Mouse (Mus musculus) stomach, embryonic 15.5 days (tissue): ENCODE measurements around the gene Zbtb11. TPM values are rescaled to one million over a fixed set of nuclear protein-coding genes. Genes with fewer than 3 reads are reported as not detected.
A peak's percentile ranks its signal among the peaks of the same experiment; 100 is the strongest.

ENCODE experiments used
- ATAC-seq: fragments of 200-750 bp; cut with Nextera tagmentation; 2 replicates; pipeline ENCODE4 v1.8.0; 2017; ENCODE audit warnings: low read depth, moderate number of reproducible peaks, moderate TSS enrichment; ENCODE audit not compliant: insufficient read depth, low FRiP score
- H3K27ac ChIP-seq: fragments of 300-500 bp; sonication (generic); 2 replicates; pipeline ENCODE4 v1.5.1; 2015; ENCODE audit warnings: mild to moderate bottlenecking, inconsistent platforms
- H3K27me3 ChIP-seq: fragments of 300-500 bp; sonication (generic); replicated peaks from 2 replicates; pipeline ENCODE4 v1.6.1; 2015; ENCODE audit warnings: inconsistent platforms
- H3K36me3 ChIP-seq: fragments of 300-500 bp; sonication (generic); 2 replicates; pipeline ENCODE4 v1.6.1; 2015; ENCODE audit warnings: inconsistent platforms
- H3K4me1 ChIP-seq: fragments of 300-500 bp; sonication (generic); 2 replicates; pipeline ENCODE4 v1.6.1; 2015; ENCODE audit warnings: inconsistent platforms
- H3K4me2 ChIP-seq: fragments of 300-500 bp; sonication (generic); 2 replicates; pipeline ENCODE4 v1.6.1; 2015; ENCODE audit warnings: mild to moderate bottlenecking, inconsistent platforms
- H3K4me3 ChIP-seq: fragments of 300-500 bp; sonication (generic); replicated peaks from 2 replicates; pipeline ENCODE4 v1.5.1; 2015; ENCODE audit warnings: inconsistent platforms
- H3K9ac ChIP-seq: fragments of 300-500 bp; sonication (generic); 2 replicates; pipeline ENCODE4 v1.6.1; 2015; ENCODE audit warnings: inconsistent platforms
- H3K9me3 ChIP-seq: fragments of 300-500 bp; sonication (generic); 2 replicates; pipeline ENCODE4 v1.6.1; 2016; ENCODE audit warnings: inconsistent platforms
- WGBS: fragments of 180-500 bp; shearing (Covaris S2); methylation state at CpG from one replicate; pipeline ENCODE4 v1.1.7; 2015; 5-methylcytosine and 5-hydroxymethylcytosine counted together
- polyA plus RNA-seq: library from polyadenylated mRNA; unstranded; fragments of >200 nt; fragmentation: Nextera tagmentation; extraction: Ambion mirVana; gene quantifications from 2 replicates; pipeline ENCODE4 v1.2.1, GENCODE M21; 2015

Gene Zbtb11
- polyA plus RNA-seq, 1 experiment from 2014 or later, result 19.0 TPM

GRCm38 (mm10) chr16:55971735-55972615, 1.7 kb upstream of the Zbtb11 start:
- Histone ChIP-seq H3K9me3 (no peaks in the 10 kb centered on the region), H3K27ac (no peak overlapping the region), H3K4me3 (no peak overlapping the region), H3K9ac (no peak overlapping the region), H3K27me3 (no peaks in the 10 kb centered on the region), H3K36me3 (peaks cover 22% of the 10 kb centered on the region), H3K4me1 (peaks cover 13% of the 10 kb centered on the region; the same call in 1 of the 2 replicates), H3K4me2 (peak overlapping the region; percentile 59; the same call in 1 of the 2 replicates)
- WGBS, result 78% methylated on average over 6 of the region's 6 CpGs
- ATAC-seq, result no peak

GRCm38 (mm10) chr16:55972626-55973201, 969 bp upstream of the Zbtb11 start:
- Histone ChIP-seq H3K27me3 (no peaks in the 10 kb centered on the region), H3K27ac (peak overlapping the region; percentile 89), H3K4me1 (peaks cover 10% of the 10 kb centered on the region; the same call in 1 of the 2 replicates), H3K4me2 (peak overlapping the region; percentile 59), H3K36me3 (peaks cover 22% of the 10 kb centered on the region), H3K9me3 (no peaks in the 10 kb centered on the region), H3K9ac (no peak overlapping the region), H3K4me3 (peak overlapping the region; percentile 100)
- no peak for ATAC-seq
- WGBS, result 45% methylated on average over 10 of the region's 10 CpGs

GRCm38 (mm10) chr16:55974256-55974902, 696 bp downstream of the Zbtb11 start:
- Histone ChIP-seq H3K4me2 (peak overlapping the region; percentile 60), H3K9me3 (no peaks in the 10 kb centered on the region), H3K27me3 (no peaks in the 10 kb centered on the region), H3K4me1 (0 out of 2 replicates have a peak, but pooled peaks cover 4% of the 10 kb centered on the region), H3K36me3 (peaks cover 22% of the 10 kb centered on the region), H3K4me3 (peak overlapping the region; percentile 100), H3K27ac (peak overlapping the region; percentile 89), H3K9ac (peak overlapping the region; percentile 96)
- peak; percentile 88 for ATAC-seq
- WGBS, result under 1% methylated on average over 50 of the region's 55 CpGs

- Histone ChIP-seq H3K27ac (peak overlapping the region; percentile 89), H3K9ac (peak overlapping the region; percentile 96), H3K36me3 (peaks cover 17% of the 10 kb centered on the region), H3K27me3 (no peaks in the 10 kb centered on the region), H3K4me1 (0 out of 2 replicates have a peak, but pooled peaks cover 4% of the 10 kb centered on the region), H3K9me3 (no peaks in the 10 kb centered on the region), H3K4me3 (peak overlapping the region; percentile 100), H3K4me2 (peak overlapping the region; percentile 60)
- 4% methylated on average over 14 of the region's 14 CpGs for WGBS
- ATAC-seq, result no peak
These were observed 1.2 kb downstream of the Zbtb11 start for GRCm38 (mm10) chr16:55974903-55975285.

GRCm38 (mm10) chr16:55986001-55986400, 12.3 kb downstream of the Zbtb11 start:
- no peak overlapping the region for H3K27ac ChIP-seq
- no peaks in the 10 kb centered on the region for H3K27me3 ChIP-seq
- no peak overlapping the region for H3K4me2 ChIP-seq
- peaks cover 14% of the 10 kb centered on the region; the same call in 1 of the 2 replicates for H3K36me3 ChIP-seq
- H3K9me3 ChIP-seq, result no peaks in the 10 kb centered on the region
- ATAC-seq, result no peak
- no peak overlapping the region for H3K9ac ChIP-seq
- no peaks in the 10 kb centered on the region for H3K4me1 ChIP-seq
- 89% methylated on average over 3 of the region's 3 CpGs for WGBS
- H3K4me3 ChIP-seq, result no peak overlapping the region

GRCm38 (mm10) chr16:55990311-55990710, 16.6 kb downstream of the Zbtb11 start:
- Histone ChIP-seq H3K36me3 (peaks cover 18% of the 10 kb centered on the region; the same call in 1 of the 2 replicates), H3K4me3 (no peak overlapping the region), H3K27me3 (no peaks in the 10 kb centered on the region), H3K9ac (no peak overlapping the region), H3K9me3 (no peaks in the 10 kb centered on the region), H3K27ac (no peak overlapping the region), H3K4me2 (no peak overlapping the region), H3K4me1 (no peaks in the 10 kb centered on the region)
- 87% methylated on average over 4 of the region's 4 CpGs for WGBS
- ATAC-seq, result no peak

GRCm38 (mm10) chr16:55994235-55994634, 20.6 kb downstream of the Zbtb11 start:
- no peaks in the 10 kb centered on the region for H3K27me3 ChIP-seq
- ATAC-seq, result no peak
- H3K9me3 ChIP-seq, result no peaks in the 10 kb centered on the region
- H3K4me3 ChIP-seq, result no peak overlapping the region
- H3K36me3 ChIP-seq, result peaks cover 14% of the 10 kb centered on the region; the same call in 1 of the 2 replicates
- no peak overlapping the region for H3K4me2 ChIP-seq
- no peak overlapping the region for H3K27ac ChIP-seq
- no peaks in the 10 kb centered on the region for H3K4me1 ChIP-seq
- H3K9ac ChIP-seq, result no peak overlapping the region
- 91% methylated on average over 2 of the region's 2 CpGs for WGBS

GRCm38 (mm10) chr16:56006798-56007197, 33.1 kb downstream of the Zbtb11 start:
- H3K4me1 ChIP-seq, result no peaks in the 10 kb centered on the region
- H3K4me3 ChIP-seq, result no peak overlapping the region
- no peak overlapping the region for H3K4me2 ChIP-seq
- WGBS, result 96% methylated on average over 11 of the region's 11 CpGs
- ATAC-seq, result no peak
- peaks cover 8% of the 10 kb centered on the region for H3K36me3 ChIP-seq
- no peaks in the 10 kb centered on the region for H3K9me3 ChIP-seq
- no peaks in the 10 kb centered on the region for H3K27me3 ChIP-seq
- no peak overlapping the region for H3K27ac ChIP-seq
- no peak overlapping the region for H3K9ac ChIP-seq

GRCm38 (mm10) chr16:56008862-56009261, 35.2 kb downstream of the Zbtb11 start:
- WGBS, result 72% methylated on average over 1 of the region's 1 CpGs
- H3K36me3 ChIP-seq, result peaks cover 14% of the 10 kb centered on the region
- H3K27me3 ChIP-seq, result no peaks in the 10 kb centered on the region
- no peaks in the 10 kb centered on the region for H3K9me3 ChIP-seq
- no peak overlapping the region for H3K4me3 ChIP-seq
- H3K4me1 ChIP-seq, result no peaks in the 10 kb centered on the region
- H3K4me2 ChIP-seq, result no peak overlapping the region
- H3K27ac ChIP-seq, result no peak overlapping the region
- no peak overlapping the region for H3K9ac ChIP-seq
- no peak for ATAC-seq

GRCm38 (mm10) chr16:56012789-56013743, 39.4 kb downstream of the Zbtb11 start:
- no peak overlapping the region for H3K4me2 ChIP-seq
- H3K4me1 ChIP-seq, result no peaks in the 10 kb centered on the region
- no peaks in the 10 kb centered on the region for H3K27me3 ChIP-seq
- H3K36me3 ChIP-seq, result peaks cover 16% of the 10 kb centered on the region
- H3K9ac ChIP-seq, result no peak overlapping the region
- no peak overlapping the region for H3K27ac ChIP-seq
- WGBS, result 87% methylated on average over 10 of the region's 10 CpGs
- no peak overlapping the region for H3K4me3 ChIP-seq
- H3K9me3 ChIP-seq, result no peaks in the 10 kb centered on the region
- ATAC-seq, result no peak

GRCm38 (mm10) chr16:56014076-56014475, 40.4 kb downstream of the Zbtb11 start:
- WGBS, result 64% methylated on average over 7 of the region's 7 CpGs
- no peak overlapping the region for H3K27ac ChIP-seq

More at GRCm38 (mm10) chr16:56014076-56014475, 40.4 kb downstream of the Zbtb11 start:
- Histone ChIP-seq H3K4me2 (no peak overlapping the region), H3K27me3 (no peaks in the 10 kb centered on the region), H3K36me3 (peaks cover 25% of the 10 kb centered on the region), H3K4me1 (no peaks in the 10 kb centered on the region), H3K4me3 (no peak overlapping the region), H3K9ac (no peak overlapping the region), H3K9me3 (no peaks in the 10 kb centered on the region)
- ATAC-seq, result no peak
